In the genomic region with DNA sequence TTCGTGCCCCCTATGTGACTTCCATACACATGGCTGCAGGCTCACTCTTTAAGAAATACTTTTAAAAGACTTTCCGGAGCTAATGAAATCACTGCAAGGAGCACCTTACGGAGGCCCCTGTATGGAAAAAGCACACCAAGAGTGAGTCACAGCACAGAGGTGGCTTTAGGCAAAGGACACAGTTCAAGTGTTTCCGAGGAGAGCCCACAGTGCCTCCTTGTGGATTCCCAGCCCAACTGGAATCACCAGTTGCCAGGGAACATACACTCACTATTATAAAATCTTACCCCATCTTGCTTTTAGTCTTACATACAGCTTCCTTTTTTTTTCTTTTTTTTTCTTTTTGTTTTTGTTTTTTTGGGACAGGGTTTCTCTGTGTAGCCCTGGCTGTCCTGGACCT, we compare ENCODE assay signal across 20 mouse cellular contexts.
DNase-seq lines count a peak whose midpoint lies in the region; TF ChIP-seq lines count a peak whose summit lies in the region.
"Had no signal": no experiment of that assay in that cellular context is flagged by ENCODE, and none has a peak within 500 bp of the region (broad histone marks: within the 10 kb centered on the region; RNA-seq: fewer than 3 reads in every experiment).

No protein-coding gene starts in this region.

- no peaks in the 10 kb centered on the region for H3K27me3 ChIP-seq in kidney, adult 2 months (replicated peaks; ENCODE audit: control insufficient read depth, insufficient read depth, low read length)
- H3K27me3 ChIP-seq: embryonic facial prominence, embryonic 15.5 days; heart, embryonic 12.5 days; limb, embryonic 12.5 days; midbrain, embryonic 12.5 days had no signal

- H3K36me3 ChIP-seq in kidney, adult 2 months (ENCODE audit: control insufficient read depth, insufficient read depth, low read length): no peaks in the 10 kb centered on the region
- H3K36me3 ChIP-seq: embryonic facial prominence, embryonic 15.5 days; forebrain, embryonic 10.5 days; heart, embryonic 12.5 days; limb, embryonic 12.5 days; midbrain, embryonic 12.5 days had no signal

- TF ChIP-seq CTCF in kidney, adult 2 months (conservative IDR thresholded peaks at IDR 0.05; ENCODE audit: insufficient read depth, insufficient read length, low read depth, low read length): 0 out of 2 replicates have a peak, but pooled peaks have one; percentile 15

- no peak overlapping the region for H3K27ac ChIP-seq in kidney, adult 2 months (ENCODE audit: insufficient read depth, low read depth, low read length)
- H3K27ac ChIP-seq: embryonic facial prominence, embryonic 15.5 days; forebrain, embryonic 10.5 days; limb, embryonic 12.5 days; liver, embryonic 14.5 days; macrophage; midbrain, embryonic 12.5 days had no signal

- H3K4me1 ChIP-seq in kidney, adult 2 months (ENCODE audit: control insufficient read depth, insufficient read depth, low read length): no peaks in the 10 kb centered on the region
- H3K4me1 ChIP-seq: embryonic facial prominence, embryonic 15.5 days; forebrain, embryonic 10.5 days; heart, embryonic 12.5 days; limb, embryonic 12.5 days had no signal

- WGBS in kidney, adult 2 months: 92% methylated on average over 4 of the region's 4 CpGs

- no peak overlapping the region for H3K4me3 ChIP-seq in kidney, adult 2 months (ENCODE audit: insufficient read depth, low read depth, low read length)
- H3K4me3 ChIP-seq: embryonic facial prominence, embryonic 15.5 days; forebrain, embryonic 10.5 days; heart, embryonic 12.5 days; limb, embryonic 12.5 days; midbrain, embryonic 12.5 days; myocyte had no signal

- peak; percentile 13 for DNase-seq in adrenal gland, adult 2 months
- DNase-seq in adrenal gland, adult 8-10 months: no peak
- no peak for DNase-seq in kidney, adult 2 months
- no peak for DNase-seq in kidney, adult 9 months
- DNase-seq in 3T3-L1 (ENCODE audit: low read depth, low spot score) (peak; percentile 39), ZHBTc4 (ENCODE audit: low read depth, low spot score) (peak; percentile 45)
- DNase-seq in left cerebral cortex, adult 11 months (ENCODE audit: low spot score): no peak
- DNase-seq in ovary, postnatal 14 days (ENCODE audit: low spot score): no peak
- DNase-seq: cerebellum, adult 18-20 months; gastrocnemius, postnatal 25 days; heart, postnatal 36 days; thymus, adult 2 months had no signal

- no peak for TF ChIP-seq POLR2A in kidney, adult 2 months (IDR thresholded peaks at IDR 0.05; ENCODE audit: low read depth, low read length)

Comparison
In these comparisons a context has a peak if more than half of its experiments do, and no peak if none do; other contexts are left out.
1. DNase-seq: peak in adrenal gland, adult 2 months (single experiment), 3T3-L1 (single experiment) and ZHBTc4 (single experiment); none in adrenal gland, adult 8-10 months (single experiment), kidney, adult 2 months (single experiment), kidney, adult 9 months (single experiment), left cerebral cortex, adult 11 months (single experiment) and ovary, postnatal 14 days (single experiment).